Mouse (Mus musculus) cerebellum, adult 2 months (tissue): Measurements from ENCODE around the gene Cramp1l.

Experiments
- CTCF ChIP-seq: fragments of 200-500 bp; IDR thresholded peaks from 2 replicates; pipeline ENCODE4 v1.5.1; 2011; ENCODE audit warnings: low read depth, mild to moderate bottlenecking, control low read depth, low read length, moderate library complexity, borderline replicate concordance; ENCODE audit not compliant: insufficient read depth
- POLR2A ChIP-seq: fragments of 200-500 bp; IDR thresholded peaks from 2 replicates; pipeline ENCODE4 v1.6.1; 2011; ENCODE audit warnings: low read length, control low read depth, borderline replicate concordance; ENCODE audit not compliant: insufficient read depth

DNA sequence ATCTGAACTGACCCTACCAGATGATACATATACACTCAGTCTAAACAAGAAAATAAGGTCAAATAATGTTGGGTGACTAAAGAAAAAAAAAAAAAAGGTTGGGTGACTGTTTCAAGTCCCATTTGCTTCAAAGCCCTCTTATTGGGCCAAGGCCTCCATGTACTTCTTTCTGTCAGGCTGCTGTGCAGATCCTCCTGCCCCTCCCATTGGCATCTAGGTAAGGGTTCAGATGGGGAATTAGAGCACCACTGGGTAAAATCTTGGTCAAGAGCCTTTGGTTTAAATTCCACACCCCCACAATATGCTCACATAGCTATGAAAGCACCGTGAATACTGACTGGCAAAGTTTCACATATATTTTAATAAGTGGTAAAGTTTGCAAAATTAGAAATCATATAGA is 92.3 kb downstream of the Cramp1l start:
- no peak for TF ChIP-seq POLR2A
- no peak for TF ChIP-seq CTCF
